Mouse (Mus musculus) liver, postnatal 0 days (tissue): ENCODE data around the gene Hamp. TPM values are rescaled to one million over a fixed set of nuclear protein-coding genes. Genes with fewer than 3 reads are reported as not detected.

Source experiments
- ATAC-seq: fragments of 200-750 bp; cut with Nextera tagmentation; 2 replicates; pipeline ENCODE4 v1.8.0; 2017; ENCODE audit warnings: mild to moderate bottlenecking, moderate library complexity
- DNase-seq: peaks from one replicate; pipeline ENCODE4 v3.0.0-alpha.2; 2016
- H3K27ac ChIP-seq: fragments of 300-500 bp; sonication (generic); 2 replicates; pipeline ENCODE4 v1.5.1; 2014; ENCODE audit warnings: antibody characterized with exemption, moderate library complexity, mild to moderate bottlenecking, low read depth
- H3K27me3 ChIP-seq: fragments of 300-500 bp; sonication (generic); 2 replicates; pipeline ENCODE4 v1.6.1; 2014; ENCODE audit warnings: low read length, control low read depth, mixed read lengths; ENCODE audit not compliant: insufficient read depth
- H3K36me3 ChIP-seq: fragments of 300-500 bp; sonication (generic); replicated peaks from 2 replicates; pipeline ENCODE4 v1.6.1; 2014; ENCODE audit warnings: mild to moderate bottlenecking, control low read depth, low read length, moderate library complexity, mixed read lengths; ENCODE audit not compliant: insufficient read depth
- H3K4me1 ChIP-seq: fragments of 300-500 bp; sonication (generic); 2 replicates; pipeline ENCODE4 v1.6.1; 2014; ENCODE audit warnings: antibody characterized with exemption, mild to moderate bottlenecking, control low read depth; ENCODE audit not compliant: insufficient read depth
- H3K4me2 ChIP-seq: fragments of 300-500 bp; sonication (generic); 2 replicates; pipeline ENCODE4 v1.6.1; 2014; ENCODE audit warnings: low read depth, mild to moderate bottlenecking, low read length, moderate library complexity, mixed read lengths
- H3K4me3 ChIP-seq: fragments of 300-500 bp; sonication (generic); 2 replicates; pipeline ENCODE4 v1.5.1; 2014; ENCODE audit warnings: low read depth, low read length
- H3K9ac ChIP-seq: fragments of 300-500 bp; sonication (generic); replicated peaks from 2 replicates; pipeline ENCODE4 v1.6.1; 2014; ENCODE audit warnings: mild to moderate bottlenecking, moderate library complexity
- H3K9me3 ChIP-seq: fragments of 300-500 bp; sonication (generic); 2 replicates; pipeline ENCODE4 v1.6.1; 2016; ENCODE audit warnings: mild to moderate bottlenecking, control low read depth, low read length, mixed read lengths
- CTCF ChIP-seq: sonication (generic); IDR thresholded peaks from 2 replicates; pipeline ENCODE4 v1.5.1; 2016; ENCODE audit warnings: antibody characterized with exemption, low read depth
- EP300 ChIP-seq: IDR thresholded peaks from 2 replicates; pipeline ENCODE4 v1.6.1; 2016; ENCODE audit warnings: antibody characterized with exemption, low read depth, mild to moderate bottlenecking
- WGBS: fragments of 180-500 bp; shearing (Covaris S2); extraction: QIAGEN DNeasy Blood & Tissue Kit; methylation state at CpG from one replicate; pipeline ENCODE4 v1.1.7; 2014; ENCODE audit not compliant: insufficient replicate concordance; 5-methylcytosine and 5-hydroxymethylcytosine counted together
- polyA plus RNA-seq: library from polyadenylated mRNA; unstranded; fragments of >200 nt; fragmentation: Nextera tagmentation; extraction: Ambion mirVana; gene quantifications from 2 replicates; pipeline ENCODE4 v1.2.1, GENCODE M21; 2015

The Hamp gene
- polyA plus RNA-seq, result 142 and 248 TPM in 2 replicates

GRCm38 (mm10) chr7:30943909-30944635 is at the start of gene Hamp:
Hamp (minus strand) TSS chr7:30944032.
- ATAC-seq, result peak; percentile 68
- H3K4me1 ChIP-seq, result no peaks in the 10 kb centered on the region
- H3K36me3 ChIP-seq, result peaks cover 4% of the 10 kb centered on the region; the same call in 1 of the 2 replicates
- H3K9ac ChIP-seq, result no peak within 1 kb of the TSS
- TF ChIP-seq CTCF (no peak), EP300 (peak; percentile 82)
- H3K27ac ChIP-seq, result no peak within 1 kb of the TSS
- 64% methylated on average over 9 of the region's 9 CpGs for WGBS
- DNase-seq, result no peak
- no peaks in the 10 kb centered on the region for H3K9me3 ChIP-seq
- H3K27me3 ChIP-seq, result no peaks in the 10 kb centered on the region
- 0 out of 2 replicates have a peak within 1 kb of the TSS, but pooled peaks have one; percentile 29 for H3K4me2 ChIP-seq
- no peak within 1 kb of the TSS for H3K4me3 ChIP-seq

GRCm38 (mm10) chr7:30992148-30992547 is 48.3 kb upstream of the Hamp start:
- peaks cover 3% of the 10 kb centered on the region; the same call in 1 of the 2 replicates for H3K9me3 ChIP-seq
- H3K27ac ChIP-seq, result no peak overlapping the region
- H3K36me3 ChIP-seq, result no peaks in the 10 kb centered on the region
- DNase-seq (no peak), ATAC-seq (no peak)
- peaks cover 15% of the 10 kb centered on the region; the same call in 1 of the 2 replicates for H3K4me1 ChIP-seq
- H3K4me2 ChIP-seq, result no peak overlapping the region
- no peak for TF ChIP-seq CTCF
- no peak for TF ChIP-seq EP300
- H3K4me3 ChIP-seq, result no peak overlapping the region
- H3K27me3 ChIP-seq, result no peaks in the 10 kb centered on the region
- WGBS, result 55% methylated on average over 5 of the region's 5 CpGs
- H3K9ac ChIP-seq, result no peak overlapping the region

GRCm38 (mm10) chr7:30988519-30989162 is 44.8 kb upstream of the Hamp start:
- H3K9me3 ChIP-seq, result no peaks in the 10 kb centered on the region
- no peaks in the 10 kb centered on the region for H3K36me3 ChIP-seq
- DNase-seq (no peak), ATAC-seq (peak; percentile 78)
- 72% methylated on average over 4 of the region's 4 CpGs for WGBS
- no peak overlapping the region for H3K4me3 ChIP-seq
- no peak overlapping the region for H3K9ac ChIP-seq
- H3K27me3 ChIP-seq, result no peaks in the 10 kb centered on the region
- no peak overlapping the region for H3K4me2 ChIP-seq
- H3K27ac ChIP-seq, result peak overlapping the region; percentile 51
- peaks cover 17% of the 10 kb centered on the region; the same call in 1 of the 2 replicates for H3K4me1 ChIP-seq
- TF ChIP-seq EP300 (no peak), CTCF (no peak)

- Histone ChIP-seq H3K9ac (no peak overlapping the region), H3K27me3 (no peaks in the 10 kb centered on the region), H3K36me3 (no peaks in the 10 kb centered on the region), H3K27ac (no peak overlapping the region), H3K4me3 (no peak overlapping the region), H3K4me2 (no peak overlapping the region), H3K4me1 (peaks cover 17% of the 10 kb centered on the region; the same call in 1 of the 2 replicates), H3K9me3 (no peaks in the 10 kb centered on the region)
- whole genome bisulfite sequencing, result 73% methylated on average over 9 of the region's 9 CpGs
- ATAC-seq (peak; percentile 21; the same call in 1 of the 2 replicates), DNase-seq (no peak)
- TF ChIP-seq CTCF (no peak), EP300 (no peak)
Measured at GRCm38 (mm10) chr7:30985357-30985756, 41.5 kb upstream of the Hamp start.

GRCm38 (mm10) chr7:30981703-30982102 is 37.9 kb upstream of the Hamp start:
- H3K36me3 ChIP-seq, result peaks cover 3% of the 10 kb centered on the region; the same call in 1 of the 2 replicates
- no peaks in the 10 kb centered on the region for H3K4me1 ChIP-seq
- WGBS, result 77% methylated on average over 4 of the region's 4 CpGs
- H3K27me3 ChIP-seq, result no peaks in the 10 kb centered on the region
- TF ChIP-seq EP300 (no peak), CTCF (no peak)
- no peak overlapping the region for H3K4me3 ChIP-seq
- no peak overlapping the region for H3K4me2 ChIP-seq
- no peak overlapping the region for H3K9ac ChIP-seq
- DNase-seq (no peak), ATAC-seq (no peak)
- no peaks in the 10 kb centered on the region for H3K9me3 ChIP-seq
- no peak overlapping the region for H3K27ac ChIP-seq
